Mouse (Mus musculus): Measurements from ENCODE around the gene Psmc3. TPM values are rescaled to one million over a fixed set of nuclear protein-coding genes. Genes with fewer than 3 reads are reported as not detected.
A peak's percentile ranks its signal among the peaks of the same experiment; 100 is the strongest.

Gene Psmc3
- total RNA-seq, 2 experiments from 2014 or later: 65.1 to 226 TPM

DNA sequence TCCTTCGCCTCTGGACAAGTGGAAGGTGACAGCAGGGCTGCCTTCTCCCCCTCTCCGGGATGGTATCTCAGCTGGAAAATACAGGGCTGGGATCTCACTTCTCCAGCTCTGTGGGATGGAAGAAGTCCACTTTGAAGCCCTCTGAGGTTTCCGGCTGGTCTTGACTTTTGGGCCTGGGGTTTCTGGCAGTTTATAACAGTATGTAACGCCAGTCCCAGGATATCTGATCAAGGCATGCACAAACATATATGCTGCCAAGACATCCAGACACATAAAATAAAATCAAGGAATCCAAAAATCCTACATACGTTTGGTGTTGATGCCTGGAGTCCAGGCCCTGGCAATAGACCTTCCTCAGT, 25.2 kb downstream of the Psmc3 start:
- ATAC-seq (ENCODE audit: poor library complexity, severe bottlenecking): no peak

DNA sequence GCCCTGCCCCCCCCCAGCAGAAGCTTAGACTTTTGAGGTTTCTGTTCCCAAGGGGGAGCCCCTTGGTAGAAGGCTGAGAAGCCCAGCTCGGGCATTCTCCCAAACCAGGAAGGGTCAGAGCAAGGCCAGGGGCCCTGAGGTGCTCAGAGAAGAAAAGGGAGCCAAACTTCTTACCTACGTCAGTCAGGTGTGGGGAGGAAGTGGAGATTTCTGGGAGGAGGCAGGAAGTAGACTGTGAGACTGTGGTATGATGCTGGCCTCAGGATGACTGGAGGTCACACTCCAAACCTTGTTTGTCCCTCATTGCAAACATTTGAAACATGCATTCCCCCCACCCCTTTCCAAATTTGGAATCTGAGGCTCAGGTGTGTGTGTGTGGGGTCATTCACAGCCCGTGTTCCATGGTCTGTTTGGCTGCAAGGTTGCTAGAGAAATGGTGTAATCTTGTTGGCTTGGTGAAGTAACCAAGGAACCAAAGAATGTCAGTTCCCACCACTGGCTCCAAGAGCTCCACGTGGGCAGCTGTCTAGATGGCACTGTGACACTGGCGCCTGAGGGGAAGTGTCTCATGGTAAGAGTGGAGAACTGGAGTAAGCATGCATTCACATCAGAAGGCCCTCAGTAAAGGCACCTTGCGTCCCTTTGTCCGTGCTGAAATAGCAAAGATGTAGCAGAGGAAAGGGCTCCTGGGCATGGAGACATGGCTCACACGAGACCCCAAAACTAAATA, 27.1 kb downstream of the Psmc3 start:
- peak; percentile 34 for ATAC-seq (ENCODE audit: poor library complexity, severe bottlenecking)

- no peak for ATAC-seq (ENCODE audit: poor library complexity, severe bottlenecking)
Measured at GRCm38 (mm10) chr2:91081775-91082695, 28.2 kb downstream of the Psmc3 start, which contains the start of gene Spi1. Gene Spi1, plus strand, starts transcription at chr2:91082390.

DNA sequence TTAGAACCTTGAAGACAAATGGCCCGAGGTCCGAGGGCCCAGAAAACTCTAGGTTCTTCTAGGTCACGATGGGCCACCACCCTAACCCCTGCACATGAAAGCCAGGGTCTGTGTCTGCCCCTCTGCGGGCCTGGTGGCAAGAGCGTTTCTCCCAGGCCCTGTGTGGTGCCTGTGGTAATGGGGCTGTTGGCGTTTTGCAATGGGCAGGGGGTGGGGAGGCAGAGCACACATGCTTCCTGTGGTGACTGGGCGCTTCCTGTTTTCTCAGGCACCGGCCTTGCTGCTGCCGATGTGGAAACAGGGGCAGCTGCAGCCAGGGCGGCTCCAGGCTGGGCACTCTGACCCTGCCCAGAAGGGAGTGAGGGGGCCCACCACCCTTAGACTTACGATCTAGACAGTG, 29.0 kb downstream of the Psmc3 start:
- ATAC-seq (ENCODE audit: poor library complexity, severe bottlenecking): peak; percentile 72

DNA sequence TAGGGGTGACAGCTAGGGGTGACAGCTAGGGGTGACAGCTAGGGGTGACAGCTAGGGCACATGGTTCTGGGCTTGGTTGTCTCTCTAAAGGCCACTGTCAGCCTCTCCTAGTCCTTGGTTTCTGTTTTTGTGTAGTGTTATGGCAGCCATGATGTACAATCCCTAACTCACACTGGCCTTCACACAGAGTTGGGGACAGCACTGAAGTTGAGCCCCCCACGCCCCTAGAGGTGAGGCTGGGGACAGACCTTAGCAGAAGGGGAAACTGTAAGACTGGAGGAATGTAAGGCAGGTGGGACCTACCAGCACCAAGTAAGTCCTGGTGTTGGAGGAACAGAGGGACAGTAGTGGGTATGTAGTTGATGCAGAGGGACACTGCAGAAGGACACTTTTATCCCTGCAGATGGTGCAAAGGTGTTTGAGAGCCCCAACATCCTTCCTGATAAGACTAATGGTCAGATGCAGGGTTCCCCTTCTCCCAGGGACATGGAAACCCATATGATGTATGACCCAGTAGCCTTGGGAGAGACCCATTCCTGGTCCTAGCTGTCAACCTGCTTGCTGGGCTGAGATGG, 29.6 kb downstream of the Psmc3 start:
- peak; percentile 4 for ATAC-seq (ENCODE audit: poor library complexity, severe bottlenecking)

- ATAC-seq (ENCODE audit: poor library complexity, severe bottlenecking): peak; percentile 23
Measured at GRCm38 (mm10) chr2:91084179-91084820, 30.5 kb downstream of the Psmc3 start.

DNA sequence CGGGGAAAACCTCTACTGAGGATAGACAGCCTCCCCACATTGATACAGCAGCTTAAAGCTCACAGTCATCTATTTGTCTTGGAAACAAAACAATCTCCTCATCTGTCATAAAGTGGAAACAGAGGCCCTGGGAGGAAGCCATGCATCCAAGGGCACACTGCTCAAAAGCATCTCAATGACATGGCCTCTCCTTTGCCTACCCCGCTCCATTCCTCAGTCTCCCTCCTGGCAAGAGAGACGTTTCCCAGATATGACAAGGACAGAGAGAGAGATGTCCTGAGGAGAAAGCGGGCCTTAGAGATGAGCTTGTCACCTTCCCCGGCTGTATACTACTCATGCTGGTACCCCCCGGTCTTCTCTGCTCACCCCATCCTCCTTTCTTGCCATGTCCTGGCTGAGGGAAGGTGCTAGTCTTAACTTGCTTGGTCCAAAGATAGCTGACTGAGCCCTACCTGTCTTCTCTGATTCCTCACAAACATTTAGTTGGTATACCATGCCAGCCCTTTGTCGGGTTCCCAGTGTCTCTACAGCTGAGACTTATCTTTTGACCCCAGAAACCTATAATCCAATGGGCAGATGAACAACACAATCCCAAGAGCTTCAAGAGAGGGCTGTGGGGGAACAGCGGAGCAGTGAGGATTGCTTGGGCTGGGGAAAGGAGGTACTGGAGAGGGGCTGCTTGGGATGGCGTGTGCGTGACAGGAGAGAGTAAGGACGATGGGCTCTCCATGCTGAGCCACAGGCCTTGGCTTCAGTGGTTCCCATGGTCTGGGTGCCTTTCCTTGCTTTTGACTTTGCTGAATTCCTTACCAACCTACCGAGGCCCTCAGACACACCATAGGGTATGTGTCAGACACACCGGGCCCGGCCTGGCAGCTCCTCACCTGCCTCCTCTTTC, 31.9 kb downstream of the Psmc3 start:
- no peak for ATAC-seq (ENCODE audit: poor library complexity, severe bottlenecking)

- no peak for ATAC-seq (ENCODE audit: poor library complexity, severe bottlenecking)
Measured at GRCm38 (mm10) chr2:91086392-91087237, 32.8 kb downstream of the Psmc3 start.

DNA sequence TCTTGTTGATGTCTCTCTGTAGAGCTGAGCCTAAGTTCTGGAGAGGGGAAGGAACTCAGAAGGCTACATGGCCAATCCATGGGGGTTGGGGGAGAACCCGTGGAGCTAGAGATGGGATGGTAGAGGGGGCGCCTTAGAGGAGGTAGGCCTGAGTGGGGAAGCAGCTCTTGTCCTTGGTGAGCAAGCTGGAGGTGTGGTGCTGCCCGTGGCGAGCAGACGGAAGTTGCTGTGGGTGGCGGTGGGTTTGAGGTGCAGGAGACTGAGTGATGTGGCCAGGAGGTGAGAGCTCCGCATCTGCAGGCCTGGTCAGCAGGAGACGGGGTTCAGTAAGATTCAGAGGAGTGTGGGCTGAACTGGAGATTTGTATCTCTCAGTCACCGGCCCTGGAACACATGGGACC, 33.6 kb downstream of the Psmc3 start:
- peak; percentile 20; the same call in 1 of the 2 replicates for ATAC-seq (ENCODE audit: poor library complexity, severe bottlenecking)

- peak; percentile 65 for ATAC-seq (ENCODE audit: poor library complexity, severe bottlenecking)
Measured at GRCm38 (mm10) chr2:91088987-91089386, 35.2 kb downstream of the Psmc3 start.

GRCm38 (mm10) chr2:91090208-91090607, 36.4 kb downstream of the Psmc3 start:
- no peak for ATAC-seq (ENCODE audit: poor library complexity, severe bottlenecking)

GRCm38 (mm10) chr2:91090827-91091226, 37.0 kb downstream of the Psmc3 start:
- ATAC-seq (ENCODE audit: poor library complexity, severe bottlenecking): no peak

DNA sequence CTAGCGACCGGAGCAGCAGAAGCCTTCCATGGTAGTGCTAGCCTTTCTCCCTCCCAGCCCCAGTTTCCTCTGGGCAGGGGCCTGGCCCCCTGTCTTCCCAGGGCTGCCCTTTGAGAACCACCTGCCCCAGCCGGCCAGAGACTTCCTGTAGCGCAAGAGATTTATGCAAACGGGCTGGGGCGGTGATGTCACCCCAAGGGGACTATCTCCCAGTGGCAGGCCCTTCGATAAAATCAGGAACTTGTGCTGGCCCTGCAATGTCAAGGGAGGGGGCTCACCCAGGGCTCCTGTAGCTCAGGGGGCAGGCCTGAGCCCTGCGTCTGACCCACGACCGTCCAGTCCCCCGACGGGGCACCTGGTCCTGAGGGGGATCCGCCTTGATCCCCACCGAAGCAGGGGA, 42.7 kb downstream of the Psmc3 start:
- peak; percentile 83 for ATAC-seq (ENCODE audit: poor library complexity, severe bottlenecking)

- peak; percentile 5 for ATAC-seq (ENCODE audit: poor library complexity, severe bottlenecking)
Measured at GRCm38 (mm10) chr2:91097015-91097414, 43.2 kb downstream of the Psmc3 start.

GRCm38 (mm10) chr2:91098156-91098555, 44.3 kb downstream of the Psmc3 start:
- peak; percentile 42 for ATAC-seq (ENCODE audit: poor library complexity, severe bottlenecking)

DNA sequence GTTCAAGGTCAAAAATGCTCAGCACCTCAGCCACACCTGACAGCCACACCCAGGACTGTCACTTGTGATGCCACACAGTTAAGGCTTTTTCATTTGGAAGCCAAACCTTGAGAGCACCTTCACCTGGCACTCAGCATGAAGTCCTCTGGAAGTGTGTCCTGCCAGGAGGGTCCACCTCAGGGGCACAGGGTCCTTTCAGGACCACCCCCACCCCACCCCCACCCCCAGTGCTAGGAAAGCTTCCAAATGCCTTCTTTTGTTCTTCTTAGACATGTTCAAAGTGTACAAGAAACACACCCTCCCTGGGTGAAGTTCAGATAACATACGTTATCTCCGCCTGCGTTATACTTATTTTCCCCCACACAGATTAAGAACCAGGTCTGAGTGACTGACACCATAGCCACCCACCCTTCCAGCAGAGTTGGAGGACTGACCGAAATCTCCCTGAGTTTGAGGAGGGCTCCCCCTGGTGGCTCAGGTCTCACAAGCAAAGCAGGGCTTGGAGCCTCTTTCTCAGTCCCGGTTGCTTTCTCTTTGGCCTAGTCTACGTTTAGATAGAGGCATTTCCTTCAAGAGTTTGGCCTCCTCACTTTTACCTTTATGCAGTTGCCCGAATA, 47.4 kb downstream of the Psmc3 start:
- ATAC-seq (ENCODE audit: poor library complexity, severe bottlenecking): peak; percentile 45

GRCm38 (mm10) chr2:91108156-91108555, 54.3 kb downstream of the Psmc3 start:
- ATAC-seq (ENCODE audit: poor library complexity, severe bottlenecking): no peak

DNA sequence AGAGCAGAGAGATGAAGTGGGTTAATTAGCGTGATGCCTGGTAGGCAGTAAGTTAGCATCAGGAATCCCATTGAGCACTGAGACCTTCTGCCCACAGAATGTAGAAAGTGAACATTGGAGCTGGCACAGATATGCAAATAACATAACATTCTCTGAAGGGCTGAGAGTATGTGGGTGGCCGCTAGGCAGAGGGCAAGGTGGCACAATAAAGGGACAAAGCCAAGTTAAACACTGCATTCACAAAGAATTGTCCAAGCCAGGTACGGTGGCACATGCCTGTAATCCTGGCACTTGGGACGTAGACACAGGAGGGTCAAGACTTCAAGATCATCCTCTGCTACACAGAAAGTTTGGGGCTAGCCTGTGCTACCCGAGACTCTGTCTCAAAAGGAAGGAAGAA, 55.4 kb downstream of the Psmc3 start:
- no peak for ATAC-seq (ENCODE audit: poor library complexity, severe bottlenecking)
